Mouse (Mus musculus) forebrain, postnatal 0 days (tissue): Measurements from ENCODE around the gene Adcy4. TPM values are rescaled to one million over a fixed set of nuclear protein-coding genes. Genes with fewer than 3 reads are reported as not detected.
"Not testable (repeated sequence)": the region's sequence is repeated elsewhere in the genome, so short reads cannot be mapped to it uniquely, and the experiment has no call there.

ENCODE experiments used
- ATAC-seq: fragments of 200-750 bp; cut with Nextera tagmentation; 2 replicates; pipeline ENCODE4 v1.8.0; 2017; ENCODE audit warnings: mild to moderate bottlenecking, moderate library complexity
- DNase-seq: peaks from one replicate; pipeline ENCODE4 v3.0.0-alpha.2; 2015
- H3K27ac ChIP-seq: fragments of 300-500 bp; sonication (generic); 2 replicates; pipeline ENCODE4 v1.5.1; 2014; ENCODE audit warnings: low read depth, mild to moderate bottlenecking, antibody characterized with exemption, low read length, moderate library complexity, mixed read lengths
- H3K27me3 ChIP-seq: fragments of 300-500 bp; sonication (generic); 2 replicates; pipeline ENCODE4 v1.6.1; 2014; ENCODE audit warnings: mild to moderate bottlenecking, low read length, mixed read lengths; ENCODE audit not compliant: insufficient read depth
- H3K36me3 ChIP-seq: fragments of 300-500 bp; sonication (generic); 2 replicates; pipeline ENCODE4 v1.6.1; 2014; ENCODE audit warnings: mild to moderate bottlenecking, moderate library complexity; ENCODE audit not compliant: insufficient read depth
- H3K4me1 ChIP-seq: fragments of 300-500 bp; sonication (generic); 2 replicates; pipeline ENCODE4 v1.6.1; 2014; ENCODE audit warnings: antibody characterized with exemption; ENCODE audit not compliant: insufficient read depth
- H3K4me2 ChIP-seq: fragments of 300-500 bp; sonication (generic); 2 replicates; pipeline ENCODE4 v1.6.1; 2014; ENCODE audit warnings: low read depth, mild to moderate bottlenecking, moderate library complexity
- H3K4me3 ChIP-seq: fragments of 300-500 bp; sonication (generic); 2 replicates; pipeline ENCODE4 v1.5.1; 2014; ENCODE audit warnings: low read depth, low read length, mixed read lengths
- H3K9ac ChIP-seq: fragments of 300-500 bp; sonication (generic); 2 replicates; pipeline ENCODE4 v1.6.1; 2014; ENCODE audit warnings: mild to moderate bottlenecking
- H3K9me3 ChIP-seq: fragments of 300-500 bp; sonication (generic); 2 replicates; pipeline ENCODE4 v1.6.1; 2016; ENCODE audit warnings: low read length
- CTCF ChIP-seq: sonication (generic); IDR thresholded peaks from 2 replicates; pipeline ENCODE4 v1.5.1; 2016; ENCODE audit warnings: antibody characterized with exemption, control low read depth, low read depth
- WGBS: fragments of 180-500 bp; shearing (Covaris S2); extraction: QIAGEN DNeasy Blood & Tissue Kit; methylation state at CpG from one replicate; pipeline ENCODE4 v1.1.7; 2014; 5-methylcytosine and 5-hydroxymethylcytosine counted together
- polyA plus RNA-seq: library from polyadenylated mRNA; unstranded; fragments of >200 nt; fragmentation: Nextera tagmentation; extraction: Ambion mirVana; gene quantifications from 2 replicates; pipeline ENCODE4 v1.2.1, GENCODE M21; 2015
- total RNA-seq: library from RNA; depleted of rRNA; stranded (reverse); fragments of >200 nt; gene quantifications from 2 replicates; pipeline ENCODE4 v1.2.3, GENCODE M21; 2014

Gene Adcy4
- total and polyA plus RNA-seq, 2 experiments from 2014 or later: 1.7 to 3.6 TPM

DNA sequence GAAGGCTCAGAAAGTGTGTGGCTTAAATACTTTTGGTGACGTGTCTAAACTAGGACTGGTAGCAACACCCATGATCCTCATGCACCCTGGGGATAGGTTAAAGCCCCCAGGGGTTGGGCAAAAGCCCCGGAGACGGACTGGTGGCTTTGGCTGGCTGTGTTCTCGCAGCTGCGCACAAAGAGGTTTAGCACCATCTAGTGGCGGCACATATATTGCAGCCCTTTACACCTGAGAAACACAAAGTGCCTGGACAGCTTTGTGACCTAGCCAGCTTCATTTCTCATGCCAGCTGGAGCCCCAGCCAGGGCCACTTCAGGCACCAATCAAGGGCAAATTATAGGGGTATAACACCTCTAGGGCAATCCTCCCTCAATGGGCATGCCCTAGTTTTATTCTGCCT lies 23.7 kb downstream of the Adcy4 start:
- not testable (repeated sequence) for ATAC-seq, H3K9me3 ChIP-seq, H3K27me3 ChIP-seq, H3K9ac ChIP-seq, H3K4me1 ChIP-seq, H3K4me3 ChIP-seq, H3K27ac ChIP-seq
- Histone ChIP-seq H3K36me3 (peaks cover 11% of the 10 kb centered on the region), H3K4me2 (peak overlapping the region; percentile 32)
- peak; percentile 86 for DNase-seq
- under 1% methylated on average over 6 of the region's 6 CpGs for WGBS
- peak; percentile 78 for TF ChIP-seq CTCF

DNA sequence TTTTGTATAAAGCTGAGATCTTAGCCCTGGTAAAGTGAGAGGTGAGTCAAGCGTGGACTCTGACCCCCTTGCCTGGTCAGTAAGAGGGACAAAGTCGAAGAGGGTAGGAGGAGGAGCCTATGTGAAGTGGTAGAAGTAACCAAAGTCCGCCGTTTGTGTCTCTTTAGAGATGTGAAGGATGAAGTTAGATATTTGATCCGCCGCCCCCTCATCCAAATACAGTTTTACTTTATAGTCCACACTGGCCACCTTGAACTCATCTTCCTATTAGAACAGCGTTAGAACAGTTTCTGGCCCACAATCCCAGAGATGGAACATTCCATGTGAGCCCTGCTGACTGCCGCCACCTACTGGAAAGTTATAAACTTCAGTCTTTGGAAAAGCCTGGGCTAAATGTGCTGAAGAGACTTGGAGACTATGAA lies 25.5 kb downstream of the Adcy4 start, which contains the start of gene Cideb:
Gene Cideb (minus strand): TSS at position 96 of the 422 bp plus-strand sequence.
- no peak within 1 kb of the TSS for H3K9ac ChIP-seq
- H3K4me3 ChIP-seq: no peak within 1 kb of the TSS
- TF ChIP-seq CTCF: peak; percentile 76
- H3K27ac ChIP-seq: no peak within 1 kb of the TSS
- WGBS: 21% methylated on average over 8 of the region's 8 CpGs
- H3K27me3 ChIP-seq: peaks cover 7% of the 10 kb centered on the region
- peaks cover 29% of the 10 kb centered on the region for H3K36me3 ChIP-seq
- no peaks in the 10 kb centered on the region for H3K9me3 ChIP-seq
- ATAC-seq: no peak
- peak; percentile 68 for DNase-seq
- 0 out of 2 replicates have a peak within 1 kb of the TSS, but pooled peaks have one; percentile 5 for H3K4me2 ChIP-seq
- H3K4me1 ChIP-seq: no peaks in the 10 kb centered on the region; the same call in 1 of the 2 replicates

GRCm38 (mm10) chr14:55757566-55757965 lies 26.3 kb downstream of the Adcy4 start:
- H3K36me3 ChIP-seq: peaks cover 37% of the 10 kb centered on the region
- no peak overlapping the region for H3K4me2 ChIP-seq
- no peak for TF ChIP-seq CTCF
- H3K4me3 ChIP-seq: no peak overlapping the region
- H3K4me1 ChIP-seq: no peaks in the 10 kb centered on the region; the same call in 1 of the 2 replicates
- WGBS: 86% methylated on average over 6 of the region's 6 CpGs
- H3K27me3 ChIP-seq: peaks cover 7% of the 10 kb centered on the region
- H3K9ac ChIP-seq: no peak overlapping the region
- DNase-seq: no peak
- ATAC-seq: no peak
- H3K9me3 ChIP-seq: no peaks in the 10 kb centered on the region
- no peak overlapping the region for H3K27ac ChIP-seq

GRCm38 (mm10) chr14:55747051-55747847 lies 36.6 kb downstream of the Adcy4 start:
- Histone ChIP-seq H3K4me1 (0 out of 2 replicates have a peak, but pooled peaks cover 12% of the 10 kb centered on the region), H3K4me3 (no peak overlapping the region), H3K27me3 (no peaks in the 10 kb centered on the region), H3K36me3 (peaks cover 30% of the 10 kb centered on the region), H3K9ac (no peak overlapping the region), H3K9me3 (no peaks in the 10 kb centered on the region), H3K27ac (no peak overlapping the region), H3K4me2 (peak overlapping the region; percentile 88)
- ATAC-seq (no peak), DNase-seq (no peak)
- WGBS: 90% methylated on average over 10 of the region's 10 CpGs
- TF ChIP-seq CTCF: no peak

- no peaks in the 10 kb centered on the region for H3K9me3 ChIP-seq
- peak overlapping the region; percentile 62 for H3K9ac ChIP-seq
- 0% methylated on average over 31 of the region's 31 CpGs for WGBS
- no peak for TF ChIP-seq CTCF
- H3K27ac ChIP-seq: peak overlapping the region; percentile 62; the same call in 1 of the 2 replicates
- peak overlapping the region; percentile 87 for H3K4me3 ChIP-seq
- no peaks in the 10 kb centered on the region for H3K27me3 ChIP-seq
- 0 out of 2 replicates have a peak, but pooled peaks cover 12% of the 10 kb centered on the region for H3K4me1 ChIP-seq
- peak overlapping the region; percentile 88 for H3K4me2 ChIP-seq
- H3K36me3 ChIP-seq: peaks cover 24% of the 10 kb centered on the region
- no peak for ATAC-seq
- DNase-seq: no peak
Measured at GRCm38 (mm10) chr14:55745861-55746237, 38.0 kb downstream of the Adcy4 start.

GRCm38 (mm10) chr14:55745180-55745860 lies 38.6 kb downstream of the Adcy4 start, which contains the start of the genes Dhrs1 and Nop9:
TSS of gene Dhrs1 (minus strand) at chr14:55745690.
TSS of gene Nop9 (plus strand) at chr14:55745693.
- peak; percentile 92 for ATAC-seq
- 2% methylated on average over 42 of the region's 48 CpGs for WGBS

More at GRCm38 (mm10) chr14:55745180-55745860, 38.6 kb downstream of the Adcy4 start, which contains the start of the genes Dhrs1 and Nop9:
- Histone ChIP-seq H3K9me3 (no peaks in the 10 kb centered on the region), H3K4me1 (0 out of 2 replicates have a peak, but pooled peaks cover 12% of the 10 kb centered on the region), H3K36me3 (peaks cover 24% of the 10 kb centered on the region), H3K4me3 (peak within 1 kb of the TSS; percentile 87), H3K4me2 (peak within 1 kb of the TSS; percentile 88), H3K9ac (peak within 1 kb of the TSS; percentile 62), H3K27ac (peak within 1 kb of the TSS; percentile 62; the same call in 1 of the 2 replicates), H3K27me3 (no peaks in the 10 kb centered on the region)
- DNase-seq: peak; percentile 89
- TF ChIP-seq CTCF: no peak
